Mouse (Mus musculus) v-Abl transformed pro-B cells (cell line): ENCODE results near the gene Dtd1.

Experiments
- in situ Hi-C, 2 experiments: fragments of 400-800 bp; cut with MboI; formaldehyde crosslinking; loops; one replicate each; pipeline ENCODE4 v1.15.1; 2025; ENCODE audit not compliant: unreplicated experiment in 2 of 2

Dtd1 gene

GRCm38 (mm10) chr2:144599831-144600687 is at the start of gene Dtd1:
TSS of gene Dtd1 (plus strand) at chr2:144599897.
- in situ Hi-C loops = loop anchor here (25.0 kb wide), 4 partner anchors 613 to 1912 kb away; partner anchors contain the start of genes Naa20 (in 2 of the 2) and Ralgapa2 (in 1 of the 2)

GRCm38 (mm10) chr2:144550529-144550928 is 49.2 kb upstream of the Dtd1 start, which contains the start of gene Rbbp9:
TSS of gene Rbbp9 (minus strand) at chr2:144550869.
- in situ Hi-C loops = no loop called here

- in situ Hi-C loops = no loop called here
These were observed 45.8 kb upstream of the Dtd1 start for GRCm38 (mm10) chr2:144553905-144554304.

DNA sequence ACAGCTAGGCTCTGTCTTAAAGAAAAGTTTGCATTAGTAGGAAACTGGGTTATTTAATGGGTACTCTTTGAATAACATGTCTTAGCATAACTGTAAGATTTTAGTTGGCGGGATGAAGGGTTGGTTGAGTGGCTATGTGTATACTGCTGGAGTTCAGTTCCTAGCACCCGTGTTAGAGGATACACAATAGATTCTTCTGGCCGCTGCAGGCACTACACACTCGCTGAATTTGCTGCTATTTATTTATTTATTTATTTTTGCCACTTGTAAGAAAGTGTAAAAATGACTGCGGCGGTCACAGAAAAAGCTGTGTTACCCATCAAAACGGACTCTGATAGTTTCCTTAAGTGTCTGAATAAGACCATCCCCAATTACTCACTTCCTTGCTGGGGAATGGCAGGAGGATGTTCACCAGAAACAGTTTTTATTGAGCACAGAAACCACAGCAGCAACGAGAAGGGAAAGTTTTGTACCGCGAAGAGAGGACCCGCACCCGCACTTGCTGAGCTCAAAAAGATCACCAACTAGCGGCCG is 44.3 kb upstream of the Dtd1 start:
- in situ Hi-C loops = no loop called here

DNA sequence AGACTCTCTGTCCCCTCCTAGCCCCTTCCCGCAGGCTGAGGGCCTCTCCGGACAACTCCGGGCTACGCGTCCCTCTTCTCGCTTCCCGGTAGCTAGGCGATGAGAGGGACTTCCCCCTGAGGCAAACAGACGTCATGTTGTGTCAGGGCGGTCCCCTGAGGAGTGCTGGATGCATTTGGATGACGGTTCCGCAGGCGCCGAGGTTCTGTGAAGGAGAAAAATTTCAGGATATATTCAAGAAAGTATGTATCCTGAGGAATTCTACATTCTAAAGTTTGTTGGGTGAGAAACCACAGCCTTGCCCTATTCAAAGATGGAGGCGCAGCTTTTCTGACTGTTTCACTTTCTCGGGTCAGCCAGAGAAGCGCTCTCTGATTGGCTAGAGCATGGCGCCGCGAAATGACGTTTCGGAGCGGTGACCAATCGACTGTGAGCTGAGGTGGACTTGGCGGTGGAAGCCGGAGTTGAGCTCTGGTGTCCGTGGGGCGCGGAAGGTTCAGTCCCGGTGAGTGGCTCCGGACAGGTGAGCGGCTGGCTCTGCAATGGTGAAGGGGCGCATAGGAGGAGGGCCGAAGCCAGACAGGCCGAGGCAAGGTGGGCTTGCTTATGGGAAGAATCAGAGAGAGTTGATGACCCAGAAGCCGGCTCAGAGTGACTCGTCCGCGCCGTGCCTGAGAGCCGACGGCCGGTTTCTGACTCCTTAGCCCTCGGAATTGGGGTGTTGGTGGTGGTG is 43.7 kb upstream of the Dtd1 start, which contains the start of gene Sec23b:
Sec23b (plus strand) TSS at position 410 of the 733 bp plus-strand sequence.
- in situ Hi-C loops = no loop called here

- in situ Hi-C loops = loop anchor here in 1 of 2 experiments (25.0 kb wide), 2 partner anchors 601 to 1324 kb away; partner anchors contain the start of gene Naa20
These were observed 11.0 kb upstream of the Dtd1 start for GRCm38 (mm10) chr2:144588723-144589122.

DNA sequence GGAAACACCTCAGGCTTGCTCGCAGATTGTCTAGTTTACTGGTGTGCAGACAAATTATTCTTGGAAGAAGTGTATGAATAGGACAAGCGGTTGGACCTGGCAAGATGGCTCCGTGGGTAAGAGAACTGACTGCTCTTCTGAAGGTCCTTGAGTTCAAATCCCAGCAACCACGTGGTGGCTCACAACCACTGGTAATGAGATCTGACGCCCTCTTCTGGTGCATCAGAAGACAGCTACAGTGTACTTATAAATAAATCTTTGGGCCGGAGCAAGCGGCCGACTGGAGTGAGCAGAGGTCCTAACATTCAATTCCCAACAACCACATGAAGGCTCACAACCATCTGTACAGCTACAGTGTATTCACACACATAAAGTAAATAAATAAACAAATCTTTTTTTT is 6.7 kb upstream of the Dtd1 start:
- in situ Hi-C loops = loop anchor here in 1 of 2 experiments (25.0 kb wide), 2 partner anchors 606 to 1319 kb away; partner anchors contain the start of gene Naa20

- in situ Hi-C loops = loop anchor here in 1 of 2 experiments (25.0 kb wide), 2 partner anchors 607 to 1318 kb away; partner anchors contain the start of gene Naa20
These were observed 5.6 kb upstream of the Dtd1 start, which contains the start of gene Smim26 for GRCm38 (mm10) chr2:144593951-144594651. TSS of gene Smim26 (plus strand) at chr2:144594054.

- in situ Hi-C loops = loop anchor here in 1 of 2 experiments (25.0 kb wide), 2 partner anchors 611 to 1314 kb away; partner anchors contain the start of gene Naa20
These were observed 1.7 kb upstream of the Dtd1 start for GRCm38 (mm10) chr2:144598006-144598405.

GRCm38 (mm10) chr2:144601576-144601975 is 1.9 kb downstream of the Dtd1 start:
- in situ Hi-C loops = loop anchor here in 1 of 2 experiments (25.0 kb wide), 3 partner anchors 1311 to 1911 kb away; partner anchors contain the start of genes Naa20 and Ralgapa2

DNA sequence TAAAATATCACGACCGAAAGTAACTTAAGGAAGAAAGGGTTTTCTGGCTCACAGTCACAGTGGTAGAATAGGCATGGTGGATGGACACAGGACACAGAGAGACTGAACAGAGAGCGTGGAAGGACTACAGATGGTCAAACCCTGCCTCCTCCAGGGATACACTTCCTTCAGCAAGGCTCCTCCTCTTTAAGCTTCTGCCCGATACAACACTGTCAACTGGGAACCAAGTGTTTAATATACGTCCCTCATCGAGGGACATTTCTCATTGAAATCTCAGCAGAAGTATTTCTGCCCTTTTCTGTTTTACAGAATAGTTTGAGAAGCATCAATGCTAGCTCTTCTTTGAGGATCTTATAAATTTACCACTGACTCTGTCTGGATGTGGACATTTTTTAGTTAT is 14.3 kb downstream of the Dtd1 start:
- in situ Hi-C loops = loop anchor here in 1 of 2 experiments (25.0 kb wide), 3 partner anchors 1298 to 1898 kb away; partner anchors contain the start of genes Naa20 and Ralgapa2

DNA sequence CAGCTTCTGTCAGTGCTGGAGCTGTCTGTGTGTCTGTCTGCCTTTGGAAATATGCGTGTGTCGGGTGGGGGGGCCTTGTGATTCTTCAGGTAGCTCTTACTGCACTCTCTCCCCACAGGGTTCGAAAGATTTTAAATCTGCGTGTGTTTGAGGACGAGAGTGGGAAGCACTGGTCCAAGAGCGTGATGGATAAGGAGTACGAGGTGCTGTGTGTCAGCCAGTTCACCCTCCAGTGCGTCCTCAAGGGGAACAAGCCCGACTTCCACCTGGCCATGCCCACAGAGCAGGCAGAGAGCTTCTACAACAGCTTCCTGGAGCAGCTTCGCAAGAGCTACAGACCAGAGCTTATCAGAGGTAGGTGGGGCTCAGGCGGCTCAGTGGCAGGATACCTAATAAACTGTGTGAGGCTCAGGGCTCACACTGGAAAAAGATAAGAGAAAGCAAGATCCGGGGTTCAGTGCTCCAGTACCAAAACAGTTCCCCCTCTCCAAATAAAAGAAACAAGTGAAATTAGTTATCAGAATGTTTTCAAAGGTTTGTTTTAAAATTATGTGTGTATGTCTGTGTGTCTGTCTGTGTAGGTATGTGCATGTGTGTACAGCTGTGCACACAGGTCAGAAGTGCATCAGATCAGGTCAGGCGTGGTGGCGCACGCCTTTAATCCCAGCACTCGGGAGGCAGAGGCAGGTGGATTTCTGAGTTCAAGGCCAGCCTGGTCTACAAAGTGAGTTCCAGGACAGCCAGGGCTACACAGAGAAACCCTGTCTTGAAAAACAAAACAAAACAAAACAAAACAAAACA is 17.6 kb downstream of the Dtd1 start:
- in situ Hi-C loops = loop anchor here in 1 of 2 experiments (25.0 kb wide), 3 partner anchors 1295 to 1895 kb away; partner anchors contain the start of genes Naa20 and Ralgapa2

GRCm38 (mm10) chr2:144621491-144621890 is 21.8 kb downstream of the Dtd1 start:
- in situ Hi-C loops = loop anchor here in 1 of 2 experiments (25.0 kb wide), 3 partner anchors 1291 to 1891 kb away; partner anchors contain the start of genes Naa20 and Ralgapa2

GRCm38 (mm10) chr2:144633551-144633950 is 33.9 kb downstream of the Dtd1 start:
- in situ Hi-C loops = loop anchor here (10.0 to 25.0 kb wide), 4 partner anchors 371 to 661 kb away; no protein-coding TSS in a partner anchor

GRCm38 (mm10) chr2:144634231-144634630 is 34.5 kb downstream of the Dtd1 start:
- in situ Hi-C loops = loop anchor here (10.0 to 25.0 kb wide), 4 partner anchors 371 to 661 kb away; no protein-coding TSS in a partner anchor

DNA sequence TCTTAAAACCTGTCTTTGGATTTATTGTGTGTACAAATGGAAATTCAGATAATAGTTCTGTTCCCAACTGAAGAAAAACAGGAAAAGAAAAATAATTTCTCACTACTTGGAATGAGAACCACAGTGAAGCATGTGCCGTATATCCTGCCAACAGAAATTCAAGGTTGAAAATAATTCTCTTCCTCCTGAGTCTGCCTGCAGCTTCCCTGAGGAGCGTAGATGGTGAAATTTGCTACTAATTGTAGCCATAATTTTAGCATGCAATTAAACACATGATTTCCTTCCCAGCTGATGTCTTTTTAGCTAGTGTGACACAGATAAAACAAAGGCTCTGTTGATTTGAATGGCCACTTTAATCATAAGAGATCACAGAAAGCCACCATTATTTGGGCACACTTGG is 35.0 kb downstream of the Dtd1 start:
- in situ Hi-C loops = loop anchor here (5.0 to 25.0 kb wide), 5 partner anchors 370 to 953 kb away; no protein-coding TSS in a partner anchor

DNA sequence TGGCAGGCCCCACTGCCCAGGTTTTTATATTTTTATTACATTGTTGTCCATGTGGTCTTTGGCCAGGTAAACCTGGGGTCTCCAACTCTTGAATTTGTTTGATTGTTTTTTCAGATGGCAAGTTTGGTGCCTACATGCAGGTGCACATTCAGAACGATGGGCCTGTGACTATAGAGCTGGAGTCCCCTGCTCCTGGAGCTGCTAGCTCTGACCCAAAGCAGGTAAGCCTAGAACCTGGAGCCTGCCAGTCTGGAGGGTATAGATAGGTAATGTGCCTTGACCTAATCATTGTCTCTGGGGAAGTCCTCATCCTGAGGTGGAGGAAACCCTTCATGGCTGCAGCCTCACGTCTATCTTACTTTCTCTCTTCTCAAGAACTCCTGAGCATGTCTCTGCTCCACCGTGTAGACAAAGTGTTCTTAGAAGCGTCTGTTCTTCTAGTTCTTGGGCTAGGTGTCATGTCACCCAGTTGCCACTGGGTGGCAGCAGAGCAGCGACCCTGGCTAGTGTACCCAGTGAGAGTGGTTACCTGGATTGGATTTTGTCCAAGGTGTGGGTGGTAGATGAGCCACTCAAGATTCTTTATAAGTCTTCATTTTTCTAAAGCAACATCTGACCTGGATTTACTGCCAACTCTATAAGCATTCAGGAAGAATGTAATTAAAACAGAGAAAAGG is 36.1 kb downstream of the Dtd1 start:
- in situ Hi-C loops = loop anchor here (5.0 to 25.0 kb wide), 5 partner anchors 369 to 952 kb away; no protein-coding TSS in a partner anchor

DNA sequence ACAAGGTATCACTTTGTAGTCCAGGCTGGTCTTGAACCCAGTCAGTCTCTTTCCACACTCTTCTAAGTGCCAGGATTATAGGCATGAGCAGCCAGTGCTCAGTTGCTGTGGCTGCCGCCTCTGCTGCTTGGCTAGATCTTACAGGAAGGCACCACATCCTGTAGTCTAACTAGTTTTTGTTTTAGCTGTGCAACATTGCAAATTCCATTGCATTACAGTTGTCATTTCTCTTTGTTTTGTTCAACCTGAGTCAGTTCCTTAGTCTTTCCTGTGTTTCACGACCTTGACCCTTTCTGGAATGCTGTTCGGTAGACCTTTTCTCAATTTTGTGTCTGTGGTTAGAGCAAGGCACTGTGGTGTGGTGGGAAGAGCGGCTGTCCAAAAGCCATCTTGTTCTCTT is 37.5 kb downstream of the Dtd1 start:
- in situ Hi-C loops = loop anchor here (5.0 to 25.0 kb wide), 5 partner anchors 368 to 950 kb away; no protein-coding TSS in a partner anchor
